Mouse (Mus musculus) liver, adult 2 months (tissue): ENCODE data around the gene Rgs8. TPM values are rescaled to one million over a fixed set of nuclear protein-coding genes. Genes with fewer than 3 reads are reported as not detected.
A peak's percentile ranks its signal among the peaks of the same experiment; 100 is the strongest.

Experiments used
- DNase-seq: peaks from one replicate; pipeline ENCODE4 v3.0.0-alpha.2; 2011; ENCODE audit warnings: low read depth, low spot score; ENCODE audit errors: extremely low read depth
- H3K27ac ChIP-seq: fragments of 200-500 bp; replicated peaks from 2 replicates; pipeline ENCODE4 v1.5.1; 2012; ENCODE audit warnings: low read depth, mild to moderate bottlenecking, control low read depth, inconsistent platforms, low read length; ENCODE audit not compliant: insufficient read depth
- H3K27me3 ChIP-seq: fragments of 200-500 bp; 2 replicates; pipeline ENCODE4 v1.6.1; 2012; ENCODE audit warnings: mild to moderate bottlenecking, moderate library complexity, low read length, inconsistent platforms; ENCODE audit not compliant: control insufficient read depth, insufficient read depth
- H3K36me3 ChIP-seq: fragments of 200-500 bp; 2 replicates; pipeline ENCODE4 v1.6.1; 2012; ENCODE audit warnings: low read length, inconsistent platforms; ENCODE audit not compliant: control insufficient read depth, insufficient read depth
- H3K4me1 ChIP-seq: fragments of 200-500 bp; 2 replicates; pipeline ENCODE4 v1.6.1; 2011; ENCODE audit warnings: low read length; ENCODE audit not compliant: control insufficient read depth, insufficient read depth
- H3K4me3 ChIP-seq: fragments of 200-500 bp; 2 replicates; pipeline ENCODE4 v1.5.1; 2011; ENCODE audit warnings: low read depth, mild to moderate bottlenecking, control low read depth, low read length, moderate library complexity; ENCODE audit not compliant: insufficient read depth
- H3K79me2 ChIP-seq: fragments of 200-500 bp; 2 replicates; pipeline ENCODE4 v1.6.1; 2012; ENCODE audit warnings: inconsistent platforms, mild to moderate bottlenecking, low read length, moderate library complexity; ENCODE audit not compliant: control insufficient read depth, insufficient read depth
- H3K9ac ChIP-seq: fragments of 200-500 bp; 2 replicates; pipeline ENCODE4 v1.6.1; 2012; ENCODE audit warnings: low read depth, mild to moderate bottlenecking, control low read depth, inconsistent platforms, low read length
- CTCF ChIP-seq: fragments of 200-500 bp; IDR thresholded peaks from 2 replicates; pipeline ENCODE4 v1.5.1; 2011; ENCODE audit warnings: low read depth, low read length, control low read depth
- POLR2A ChIP-seq: fragments of 200-500 bp; IDR thresholded peaks from 2 replicates; pipeline ENCODE4 v1.6.1; 2011; ENCODE audit warnings: low read length, control low read depth; ENCODE audit not compliant: insufficient read depth; ENCODE audit errors: extremely low read depth
- WGBS: fragments of 180-500 bp; shearing (Covaris S2); methylation state at CpG from one replicate; pipeline ENCODE4 v1.1.7; 2018; 5-methylcytosine and 5-hydroxymethylcytosine counted together
- polyA plus RNA-seq: library from polyadenylated mRNA; depleted of rRNA; stranded (reverse); fragments of >200 nt; gene quantifications from 2 replicates; pipeline ENCODE4 v1.2.3, GENCODE M21; 2012
- total RNA-seq: library from RNA; depleted of rRNA; stranded (reverse); fragments of >200 nt; gene quantifications from 2 replicates; pipeline ENCODE4 v1.2.3, GENCODE M21; 2014

Rgs8 gene
- total and polyA plus RNA-seq, 2 experiments: 0.09 TPM; not detected in 1

DNA sequence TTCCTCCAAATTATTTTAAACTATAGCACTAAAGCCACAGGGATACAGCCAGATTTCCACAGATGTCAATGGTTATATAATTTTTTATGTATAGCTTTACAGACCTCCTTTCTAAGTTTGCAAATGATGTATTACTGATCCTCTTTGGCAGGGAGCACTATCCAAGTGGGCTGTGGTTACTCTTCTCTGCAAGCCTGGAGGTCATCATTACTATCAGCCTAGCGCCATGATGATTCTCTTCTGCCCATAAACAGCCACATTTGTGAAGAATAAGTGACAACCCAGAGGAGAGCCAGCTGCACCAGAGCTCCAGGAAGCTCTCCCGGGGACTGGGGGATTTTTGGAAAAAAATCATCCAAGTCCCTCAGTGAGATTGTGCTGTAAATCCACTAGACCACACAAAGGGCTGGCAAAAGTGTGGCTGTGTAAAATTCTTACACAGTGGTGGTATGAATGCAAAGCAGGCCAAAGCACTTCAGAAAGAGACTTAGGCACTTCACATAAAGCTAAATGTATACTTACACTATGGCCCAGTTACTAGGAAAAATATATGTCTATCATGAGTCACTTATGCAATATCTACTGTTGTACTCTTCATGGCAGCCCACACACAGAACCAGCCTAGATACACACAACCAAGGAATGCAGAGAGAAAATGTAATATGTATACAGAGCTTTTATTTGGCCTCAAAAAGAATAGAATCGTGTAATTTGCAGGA is 58.9 kb downstream of the Rgs8 start:
- H3K79me2 ChIP-seq: no peaks in the 10 kb centered on the region
- H3K4me3 ChIP-seq: no peak overlapping the region
- H3K27me3 ChIP-seq: no peaks in the 10 kb centered on the region
- H3K36me3 ChIP-seq: no peaks in the 10 kb centered on the region
- WGBS: 81% methylated on average over 3 of the region's 3 CpGs
- TF ChIP-seq POLR2A: no peak
- no peak for TF ChIP-seq CTCF
- H3K27ac ChIP-seq: no peak overlapping the region
- no peak overlapping the region for H3K9ac ChIP-seq
- no peak for DNase-seq
- no peaks in the 10 kb centered on the region for H3K4me1 ChIP-seq

GRCm38 (mm10) chr1:153712633-153713032 is 59.8 kb downstream of the Rgs8 start:
- Histone ChIP-seq H3K27me3 (no peaks in the 10 kb centered on the region), H3K27ac (no peak overlapping the region), H3K9ac (no peak overlapping the region), H3K79me2 (no peaks in the 10 kb centered on the region), H3K4me1 (no peaks in the 10 kb centered on the region), H3K36me3 (no peaks in the 10 kb centered on the region), H3K4me3 (no peak overlapping the region)
- DNase-seq: no peak
- 95% methylated on average over 2 of the region's 2 CpGs for WGBS
- TF ChIP-seq CTCF (no peak), POLR2A (no peak)

- WGBS: 88% methylated on average over 1 of the region's 1 CpGs
- DNase-seq: no peak
- H3K9ac ChIP-seq: no peak overlapping the region
- no peaks in the 10 kb centered on the region for H3K27me3 ChIP-seq
- no peaks in the 10 kb centered on the region for H3K36me3 ChIP-seq
- TF ChIP-seq POLR2A: no peak
- TF ChIP-seq CTCF: no peak
- no peak overlapping the region for H3K4me3 ChIP-seq
- H3K79me2 ChIP-seq: no peaks in the 10 kb centered on the region
- H3K4me1 ChIP-seq: peaks cover 4% of the 10 kb centered on the region
- no peak overlapping the region for H3K27ac ChIP-seq
These were observed 65.2 kb downstream of the Rgs8 start for GRCm38 (mm10) chr1:153717990-153718389.

DNA sequence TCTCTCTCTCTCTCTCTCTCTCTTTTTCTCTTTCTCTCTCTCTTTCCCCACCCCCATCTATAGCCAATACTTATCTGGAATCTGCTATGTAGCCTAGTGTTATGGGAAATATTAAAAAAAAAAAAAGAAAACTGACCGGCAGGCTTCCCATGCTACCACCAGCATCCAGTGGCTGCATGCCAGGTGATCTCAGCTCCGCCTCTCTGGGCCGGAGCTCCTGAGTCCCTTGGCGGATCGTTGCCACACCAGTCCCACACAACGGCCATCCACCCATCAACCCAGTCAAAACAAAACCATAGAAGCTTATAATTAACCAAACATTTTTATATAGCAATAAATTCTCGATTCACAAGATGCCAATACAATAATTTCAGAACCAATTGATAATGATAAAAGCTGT is 68.1 kb downstream of the Rgs8 start:
- Histone ChIP-seq H3K36me3 (no peaks in the 10 kb centered on the region), H3K79me2 (no peaks in the 10 kb centered on the region), H3K9ac (no peak overlapping the region), H3K4me1 (peaks cover 4% of the 10 kb centered on the region), H3K27me3 (no peaks in the 10 kb centered on the region), H3K4me3 (no peak overlapping the region), H3K27ac (no peak overlapping the region)
- 50% methylated on average over 7 of the region's 7 CpGs for WGBS
- TF ChIP-seq CTCF (no peak), POLR2A (no peak)
- DNase-seq: no peak

GRCm38 (mm10) chr1:153721565-153722310 is 68.9 kb downstream of the Rgs8 start:
- H3K79me2 ChIP-seq: no peaks in the 10 kb centered on the region
- H3K4me1 ChIP-seq: peaks cover 4% of the 10 kb centered on the region
- WGBS: 48% methylated on average over 9 of the region's 9 CpGs
- H3K4me3 ChIP-seq: no peak overlapping the region
- H3K27me3 ChIP-seq: no peaks in the 10 kb centered on the region
- H3K36me3 ChIP-seq: no peaks in the 10 kb centered on the region
- H3K27ac ChIP-seq: no peak overlapping the region
- no peak overlapping the region for H3K9ac ChIP-seq
- TF ChIP-seq CTCF (no peak), POLR2A (no peak)
- peak; percentile 49 for DNase-seq

DNA sequence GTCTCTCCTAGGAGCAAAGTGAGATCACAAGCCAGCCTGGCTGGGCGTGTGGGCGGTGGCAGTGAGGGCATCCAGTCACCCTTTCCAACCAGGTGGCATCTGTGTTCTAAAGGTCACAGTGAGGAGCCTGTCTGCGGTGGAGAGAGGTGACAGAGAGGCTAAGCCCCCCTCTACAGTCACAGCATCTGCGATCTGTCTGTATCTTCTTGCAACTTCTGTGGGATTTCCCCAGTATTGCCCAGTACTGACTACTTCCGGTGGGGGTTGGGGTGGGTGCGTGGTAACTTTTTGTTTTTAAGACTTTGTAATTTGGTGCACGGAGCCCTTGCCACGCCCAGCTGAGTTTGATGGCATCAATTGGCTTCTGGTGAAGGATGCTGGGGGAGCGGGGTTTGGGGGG is 70.6 kb downstream of the Rgs8 start:
- Histone ChIP-seq H3K79me2 (no peaks in the 10 kb centered on the region), H3K4me1 (peaks cover 4% of the 10 kb centered on the region), H3K36me3 (no peaks in the 10 kb centered on the region), H3K27ac (no peak overlapping the region), H3K9ac (no peak overlapping the region), H3K4me3 (no peak overlapping the region), H3K27me3 (no peaks in the 10 kb centered on the region)
- TF ChIP-seq CTCF (no peak), POLR2A (no peak)
- WGBS: 59% methylated on average over 9 of the region's 9 CpGs
- no peak for DNase-seq
